Mouse (Mus musculus): ENCODE data around the gene B9d2.
"Not testable (repeated sequence)": the region's sequence is repeated elsewhere in the genome, so short reads cannot be mapped to it uniquely, and the experiment has no call there.

The B9d2 gene

DNA sequence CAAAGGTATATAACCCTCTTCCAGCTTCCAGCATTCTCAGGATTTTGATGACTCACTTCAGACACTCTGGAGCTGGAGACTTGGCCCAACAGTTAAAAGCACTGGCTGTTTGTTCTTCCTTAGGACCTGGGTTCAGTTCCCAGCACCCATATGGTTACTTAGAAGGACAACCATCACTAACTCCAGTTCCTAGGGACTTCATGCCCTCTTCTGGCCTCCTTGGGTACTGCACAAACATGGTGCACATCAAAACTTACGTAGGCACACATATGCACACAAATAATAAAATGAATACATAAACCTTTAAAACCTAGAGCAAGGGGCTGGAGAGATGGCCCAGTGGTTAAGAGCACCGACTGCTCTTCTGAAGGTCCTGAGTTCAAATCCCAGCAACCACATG lies 21.8 kb downstream of the B9d2 start:
- intact Hi-C loops (cut with DNase I): no loop called here

DNA sequence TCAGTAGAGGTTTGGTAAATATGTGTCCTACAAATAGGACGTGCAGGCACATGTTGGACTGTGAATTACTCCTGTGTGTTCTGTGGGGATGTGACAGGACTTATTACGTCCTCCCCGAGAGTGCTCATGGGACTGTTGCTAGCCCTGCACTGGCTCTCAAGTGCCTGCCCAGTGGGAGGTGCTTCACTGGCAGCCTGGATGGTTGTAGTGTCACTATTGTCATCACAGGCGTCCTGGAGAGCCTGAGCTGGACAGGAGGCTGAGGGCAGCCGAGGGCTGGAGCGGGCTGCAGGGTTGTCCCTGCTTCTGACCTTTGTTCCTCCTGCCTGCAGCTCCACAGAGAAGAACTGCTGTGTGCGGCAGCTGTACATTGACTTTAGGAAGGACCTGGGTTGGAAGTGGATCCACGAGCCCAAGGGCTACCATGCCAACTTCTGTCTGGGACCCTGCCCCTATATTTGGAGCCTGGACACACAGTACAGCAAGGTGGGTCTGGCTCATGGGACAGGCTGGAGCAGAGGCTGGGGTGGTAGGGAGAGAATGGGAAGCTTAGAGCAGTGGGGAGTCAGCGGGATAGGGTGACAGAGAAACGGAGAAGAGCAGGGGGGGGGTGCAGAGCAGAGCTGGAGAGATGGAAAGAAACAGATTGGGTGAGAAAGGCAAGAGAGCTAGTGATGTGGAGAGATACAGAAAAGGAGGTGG lies 23.4 kb downstream of the B9d2 start:
- intact Hi-C loops (cut with DNase I): no loop called here

DNA sequence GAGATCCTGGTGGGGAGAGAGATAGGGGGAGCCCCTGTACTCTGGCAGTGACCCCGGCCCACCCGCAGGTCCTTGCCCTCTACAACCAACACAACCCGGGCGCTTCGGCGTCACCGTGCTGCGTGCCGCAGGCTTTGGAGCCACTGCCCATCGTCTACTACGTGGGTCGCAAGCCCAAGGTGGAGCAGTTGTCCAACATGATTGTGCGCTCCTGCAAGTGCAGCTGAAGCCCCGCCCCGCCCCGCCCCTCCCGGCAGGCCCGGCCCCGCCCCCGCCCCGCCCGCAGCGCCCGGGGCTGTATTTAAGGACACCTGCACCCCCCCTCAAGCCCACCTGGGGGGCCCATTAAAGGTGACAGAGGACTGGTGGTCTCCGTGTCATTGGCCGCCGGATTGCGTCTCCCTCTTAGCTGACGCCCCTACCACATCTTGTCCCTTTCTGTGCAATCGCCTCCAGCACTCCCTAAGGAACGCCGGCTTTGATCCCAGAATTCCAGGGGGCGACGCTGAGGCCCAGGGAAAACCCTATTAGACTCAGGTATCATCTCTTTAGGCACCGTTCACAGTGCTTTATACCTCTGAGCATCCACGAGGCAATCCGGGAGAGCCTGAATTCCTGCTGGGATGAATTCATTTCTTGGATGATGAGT lies 24.3 kb downstream of the B9d2 start:
- intact Hi-C loops (cut with DNase I): no loop called here

DNA sequence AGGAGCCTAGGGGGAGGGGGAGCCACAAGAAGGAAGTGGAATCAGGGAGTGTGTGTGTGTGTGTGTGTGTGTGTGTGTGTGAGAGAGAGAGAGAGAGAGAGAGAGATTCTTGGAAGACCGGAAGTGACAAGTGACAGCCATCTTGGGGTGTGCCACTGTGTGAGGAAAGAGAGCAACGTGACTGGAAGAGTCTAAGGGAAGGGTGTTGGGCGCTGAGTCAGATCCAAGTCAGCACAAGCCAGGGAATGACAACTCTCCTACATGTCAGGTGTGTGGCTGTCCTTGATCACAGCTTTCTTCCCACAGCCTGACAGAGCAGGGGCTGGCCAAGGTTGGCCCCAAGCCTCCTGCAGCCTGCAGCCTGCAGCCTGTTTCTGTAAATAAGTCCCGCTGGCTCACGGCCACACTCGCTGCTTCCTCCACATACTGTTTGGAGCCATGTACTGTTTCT lies 25.2 kb downstream of the B9d2 start:
- intact Hi-C loops (cut with DNase I): no loop called here

DNA sequence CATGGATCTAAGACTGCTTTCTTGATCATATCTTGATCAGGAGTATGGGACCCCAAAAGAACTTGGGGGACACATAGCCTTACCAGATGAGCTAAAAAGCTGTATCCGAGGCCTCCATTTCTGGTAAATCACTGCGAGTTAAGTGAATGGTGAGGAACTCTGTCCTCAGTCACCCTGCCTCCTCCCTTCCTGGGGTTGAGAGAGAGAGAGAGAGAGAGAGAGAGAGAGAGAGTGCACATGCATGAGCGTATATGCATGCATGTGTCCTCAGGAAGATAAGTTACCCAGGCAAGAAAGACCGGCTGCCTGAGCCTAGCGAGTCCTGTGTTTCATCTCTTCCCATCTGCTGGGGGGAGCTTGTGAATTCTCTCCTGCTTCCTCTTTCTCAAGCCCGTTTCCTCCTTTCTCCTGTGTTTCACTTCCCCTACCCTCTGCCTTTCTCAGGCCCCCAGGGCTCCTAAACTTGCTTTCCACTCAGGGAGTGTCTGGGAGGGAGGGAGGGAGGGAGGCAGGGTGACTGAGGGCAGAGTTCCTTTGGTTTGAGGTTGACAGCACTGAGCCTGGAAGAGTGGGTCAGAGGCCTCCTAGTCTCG lies 26.1 kb downstream of the B9d2 start:
- intact Hi-C loops (cut with DNase I): no loop called here

DNA sequence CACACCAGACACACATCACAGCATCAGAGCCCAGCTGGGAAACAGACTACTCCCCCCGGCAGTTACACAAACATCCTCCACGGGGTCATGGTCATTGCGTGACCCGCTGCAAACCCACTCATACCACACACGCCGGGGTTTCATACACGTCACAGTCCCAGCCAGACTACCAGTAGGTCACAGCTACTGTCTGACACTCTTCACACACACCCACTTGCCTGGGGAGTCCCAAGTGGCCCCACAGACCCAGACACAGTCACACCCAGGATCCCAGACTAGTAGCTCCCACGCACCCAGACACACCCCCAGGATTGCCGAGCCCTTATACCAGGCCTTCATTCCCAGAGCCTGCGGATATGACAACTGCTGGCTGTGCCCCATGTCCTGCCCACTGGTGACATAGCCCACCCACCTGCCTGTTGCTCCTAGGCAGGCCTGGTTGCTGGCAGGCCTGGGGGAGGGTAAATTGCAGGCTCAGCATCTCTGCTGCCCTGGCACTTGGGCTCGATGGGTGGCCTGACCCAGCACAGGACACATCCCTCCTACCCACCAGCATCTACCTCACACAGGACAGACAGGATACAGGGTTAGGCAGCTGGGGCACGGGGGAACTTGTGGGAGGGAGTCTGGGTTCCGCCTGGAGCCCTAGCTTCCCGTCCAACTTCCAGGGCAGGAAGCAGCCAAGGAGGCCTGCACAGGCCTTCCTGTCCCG lies 27.2 kb downstream of the B9d2 start:
- intact Hi-C loops (cut with DNase I): no loop called here

DNA sequence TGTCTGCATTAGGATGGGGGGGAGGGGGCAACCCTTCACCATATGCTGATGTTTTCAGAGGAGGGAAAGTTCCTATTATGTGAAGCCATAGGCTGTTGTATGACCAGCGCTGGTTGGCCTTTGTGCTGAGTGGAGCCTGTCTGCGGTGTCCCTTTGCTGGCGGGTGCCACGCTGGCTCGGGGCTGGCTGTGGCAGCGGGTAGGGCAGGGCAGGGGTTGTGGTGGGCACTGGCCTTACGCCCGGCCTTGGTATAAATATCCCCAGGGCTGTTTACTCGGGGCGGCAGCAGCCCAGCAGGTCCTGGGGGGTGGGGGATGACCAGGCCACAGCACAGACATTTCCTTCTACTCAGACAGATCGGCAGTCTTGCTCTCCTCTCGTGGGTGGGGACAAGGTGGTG lies 29.4 kb downstream of the B9d2 start:
- intact Hi-C loops (cut with DNase I): no loop called here

DNA sequence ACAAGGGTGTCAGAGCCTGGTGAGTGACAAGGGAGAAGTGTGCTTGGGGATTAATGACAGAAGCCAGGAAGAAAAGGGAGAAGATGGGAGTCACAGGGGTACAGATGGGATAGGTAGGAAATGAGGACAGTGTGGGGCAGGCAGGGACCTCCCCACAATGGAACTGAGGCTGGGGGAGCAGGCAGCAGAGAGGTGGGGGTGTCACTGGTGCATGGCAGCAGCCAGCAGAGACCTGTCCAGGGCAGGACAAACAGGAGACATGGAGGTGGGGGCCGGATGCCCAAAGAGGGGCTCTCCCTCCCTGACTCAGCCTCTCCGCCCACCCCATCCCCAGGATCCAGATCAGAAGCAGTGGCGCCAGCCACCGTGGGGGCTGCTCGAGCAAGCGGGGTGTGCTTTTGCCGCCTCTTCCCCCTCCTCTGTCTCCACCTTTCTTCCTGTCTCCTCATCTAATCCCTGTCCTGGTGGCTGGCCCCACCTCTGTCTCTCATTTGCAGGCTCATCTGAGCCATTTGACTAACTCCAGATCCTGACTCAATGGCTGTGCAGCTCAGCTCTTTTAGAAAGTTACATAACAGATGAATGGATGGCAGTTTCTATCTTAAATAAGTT lies 30.0 kb downstream of the B9d2 start:
- intact Hi-C loops (cut with DNase I): no loop called here

DNA sequence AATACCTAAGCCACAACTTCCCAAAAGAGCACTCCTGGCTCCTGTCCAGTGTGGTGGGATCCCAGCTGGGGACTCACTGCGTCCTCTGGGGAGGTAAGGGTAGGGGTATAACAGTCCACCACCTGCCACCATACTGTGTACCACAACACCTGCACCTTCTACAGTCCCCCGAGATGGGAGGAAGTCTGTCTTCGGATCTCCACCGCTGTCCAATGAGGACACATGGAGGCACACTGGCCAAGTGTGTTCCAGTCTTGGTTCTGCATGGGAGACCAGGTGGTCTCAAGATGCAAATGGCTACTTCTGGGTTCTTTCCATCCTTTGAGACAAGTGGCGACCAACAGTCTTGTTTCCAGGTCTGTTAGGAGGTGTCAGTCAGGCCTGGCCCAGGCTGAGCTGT lies 30.6 kb downstream of the B9d2 start:
- intact Hi-C loops (cut with DNase I): no loop called here

DNA sequence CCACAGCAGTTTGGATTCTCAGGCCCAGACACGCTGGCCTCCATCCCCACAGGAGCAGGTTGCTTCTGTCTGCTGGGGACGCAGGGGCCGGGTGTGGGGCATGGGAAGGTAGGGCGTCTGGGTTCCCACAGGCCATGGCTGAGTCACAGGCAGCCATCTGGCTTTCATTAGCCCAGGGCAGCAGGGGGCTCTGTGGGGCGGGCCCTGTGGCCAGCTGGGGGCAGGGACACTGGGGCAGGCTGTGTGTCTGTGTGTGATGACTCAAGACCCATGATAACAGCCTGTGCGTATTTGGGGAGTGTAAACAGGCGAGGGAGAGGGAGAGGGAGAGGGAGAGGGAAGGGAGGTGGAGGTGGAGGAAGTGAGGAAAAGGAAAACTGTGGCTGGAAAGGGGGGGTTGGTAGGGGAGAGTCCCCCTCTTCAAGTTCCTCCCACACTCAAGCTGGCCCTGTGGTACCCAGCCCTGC lies 31.2 kb downstream of the B9d2 start:
- intact Hi-C loops (cut with DNase I): no loop called here

DNA sequence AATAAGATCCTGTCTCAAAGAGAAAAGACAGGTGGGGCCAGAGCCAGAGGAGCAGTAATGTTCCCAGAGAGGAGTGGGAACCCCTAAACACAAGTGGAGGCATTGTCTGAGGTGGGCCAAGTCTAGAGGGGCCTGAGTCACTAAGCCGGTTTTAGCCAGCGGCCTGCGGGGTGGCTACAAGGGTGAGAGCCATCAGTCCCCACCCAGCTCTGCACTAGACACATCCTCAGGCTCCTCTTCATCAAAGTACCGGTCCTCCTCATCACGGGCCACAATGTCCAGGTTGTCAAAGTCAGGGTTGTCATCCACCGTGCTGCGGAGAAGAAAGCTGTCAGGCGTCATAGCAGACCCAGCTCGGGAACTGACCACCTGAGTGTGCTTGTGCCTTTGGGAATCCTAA lies 32.2 kb downstream of the B9d2 start:
- intact Hi-C loops (cut with DNase I): no loop called here

DNA sequence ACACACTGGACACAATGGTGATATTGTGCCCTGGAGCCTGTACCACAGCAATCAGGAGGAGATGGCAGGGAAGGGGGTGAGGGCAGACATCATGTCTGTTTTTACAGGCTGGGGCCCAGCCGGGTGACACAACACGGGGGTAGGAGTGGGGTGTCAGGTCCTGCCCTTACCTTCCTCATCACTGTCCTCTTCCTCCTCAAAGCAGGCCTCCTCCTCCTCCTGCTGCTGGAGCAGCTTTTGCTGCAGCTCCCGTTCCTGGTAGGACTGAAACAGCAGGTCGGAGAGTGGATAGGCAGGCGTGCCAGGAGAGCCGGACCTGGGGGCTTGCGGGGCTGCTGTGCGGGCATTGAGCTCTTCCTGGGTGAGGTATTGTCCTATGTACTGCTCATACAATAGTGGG lies 34.0 kb downstream of the B9d2 start:
- intact Hi-C loops (cut with DNase I): no loop called here

DNA sequence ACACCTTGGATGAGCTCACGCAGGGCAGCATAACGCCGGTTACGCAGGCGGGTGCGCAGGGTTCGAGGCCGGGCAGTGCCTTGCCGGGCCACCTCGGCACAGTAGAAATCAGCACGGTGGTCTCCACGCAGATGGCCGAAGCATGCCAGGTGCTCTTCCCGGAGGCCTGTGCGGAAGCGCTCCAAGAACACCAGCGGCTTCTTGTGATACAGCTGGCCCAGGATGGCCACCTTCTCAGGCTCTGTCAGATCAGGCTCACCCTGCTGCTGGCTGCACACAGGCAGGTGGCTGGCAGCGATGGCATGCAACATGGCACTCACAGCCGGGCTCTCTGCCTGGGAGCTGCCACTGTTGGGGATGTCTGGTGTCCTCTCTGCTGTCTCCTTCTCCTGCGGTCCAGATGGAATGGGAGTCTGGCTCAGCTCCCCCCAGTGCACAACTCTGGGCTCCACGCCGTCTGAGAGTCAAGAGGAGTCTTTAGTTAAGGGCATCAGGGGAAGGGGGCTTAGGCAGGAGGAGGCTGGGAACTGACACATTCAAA lies 35.2 kb downstream of the B9d2 start:
- intact Hi-C loops (cut with DNase I): no loop called here

DNA sequence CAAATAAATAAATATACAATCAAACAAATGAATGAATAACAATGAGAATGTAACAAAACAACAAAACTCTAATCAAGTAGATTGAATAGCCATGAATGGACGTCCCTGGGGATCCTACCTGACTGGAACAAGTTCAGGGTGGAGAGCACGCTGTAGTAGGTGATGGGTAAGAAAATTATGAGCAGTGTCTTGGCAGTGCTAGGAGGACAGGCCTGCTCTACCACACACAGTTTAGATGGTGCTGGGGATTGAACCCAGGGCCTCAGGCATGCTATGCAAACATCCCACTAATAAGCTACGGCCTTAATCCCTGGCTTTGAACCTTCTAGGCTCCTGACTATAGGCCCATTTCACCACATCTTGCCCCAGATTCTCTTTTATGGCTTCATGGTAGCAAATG lies 36.9 kb downstream of the B9d2 start:
- intact Hi-C loops (cut with DNase I): no loop called here

DNA sequence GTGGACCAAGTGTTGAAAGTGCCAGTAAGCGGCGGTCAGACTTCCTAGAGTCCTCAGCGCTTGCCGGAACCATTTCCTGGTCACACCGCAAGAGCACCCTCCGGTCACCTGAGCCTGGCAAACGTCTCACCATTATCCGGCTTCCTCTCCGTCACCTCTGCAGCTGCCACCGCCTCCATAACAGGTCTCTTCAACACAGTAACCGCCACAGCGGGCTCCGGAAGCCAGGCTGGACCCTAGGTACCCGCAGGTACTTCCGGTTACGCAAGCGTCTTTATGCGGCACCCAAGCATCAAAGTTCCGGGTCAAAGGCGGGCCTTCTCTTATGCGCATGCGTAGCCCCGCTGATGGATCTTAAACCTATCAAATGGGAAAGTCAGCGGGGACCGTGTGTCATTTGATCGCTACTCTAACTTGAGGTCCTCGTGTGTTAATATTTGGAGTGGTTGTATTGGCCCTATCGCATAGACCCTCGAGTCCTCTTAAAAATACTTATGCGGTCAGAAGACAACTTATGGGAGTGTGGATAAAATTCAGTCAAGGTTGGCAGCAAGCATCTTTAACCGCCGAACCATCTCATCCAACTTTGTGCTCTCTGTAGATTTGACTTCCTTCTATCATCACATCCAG lies 38.3 kb downstream of the B9d2 start, which contains the start of gene Ccdc97:
TSS of gene Ccdc97 (minus strand) at position 301 of the 630 bp plus-strand sequence.
- intact Hi-C loops (cut with DNase I): no loop called here

DNA sequence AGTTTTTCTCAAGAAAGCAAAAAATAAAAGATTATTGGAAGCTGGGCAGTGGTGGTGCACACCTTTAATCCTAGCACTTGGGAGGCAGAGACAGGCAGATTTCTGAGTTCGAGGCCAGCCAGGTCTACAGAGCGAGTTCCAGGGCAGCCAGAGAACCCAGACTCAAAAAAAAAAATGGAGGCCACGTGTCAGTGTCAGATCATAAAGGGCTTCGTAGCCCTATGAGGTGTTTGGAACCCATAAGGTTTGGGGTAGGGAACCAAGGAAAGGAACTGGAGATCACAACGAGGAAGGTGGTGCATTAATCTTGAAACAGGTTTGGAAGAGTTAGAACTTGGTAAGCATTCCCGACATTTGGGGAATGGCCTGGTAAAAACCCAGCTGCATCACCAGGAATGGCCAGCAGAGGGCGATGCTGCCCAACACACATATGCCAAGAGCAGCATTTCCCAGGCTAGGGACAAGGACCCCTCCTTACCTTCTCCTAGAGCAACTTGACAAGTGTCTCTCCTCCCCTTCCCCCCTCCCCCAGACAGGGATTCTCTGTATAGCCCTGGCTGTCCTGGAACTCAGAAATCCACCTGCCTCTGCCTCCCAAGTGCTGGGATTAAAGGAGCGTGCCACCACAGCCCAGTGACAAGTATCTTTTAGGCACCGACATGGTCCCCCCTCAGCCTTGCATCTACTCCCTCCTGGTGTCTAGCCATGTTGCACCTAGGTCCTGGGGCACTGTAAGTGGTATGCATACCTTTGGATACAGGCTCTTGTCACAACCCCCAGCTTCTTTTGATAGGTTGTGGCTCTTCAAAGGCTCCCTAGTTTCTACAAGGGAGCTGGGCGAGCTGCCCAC lies 39.4 kb downstream of the B9d2 start:
- intact Hi-C loops (cut with DNase I): no loop called here

DNA sequence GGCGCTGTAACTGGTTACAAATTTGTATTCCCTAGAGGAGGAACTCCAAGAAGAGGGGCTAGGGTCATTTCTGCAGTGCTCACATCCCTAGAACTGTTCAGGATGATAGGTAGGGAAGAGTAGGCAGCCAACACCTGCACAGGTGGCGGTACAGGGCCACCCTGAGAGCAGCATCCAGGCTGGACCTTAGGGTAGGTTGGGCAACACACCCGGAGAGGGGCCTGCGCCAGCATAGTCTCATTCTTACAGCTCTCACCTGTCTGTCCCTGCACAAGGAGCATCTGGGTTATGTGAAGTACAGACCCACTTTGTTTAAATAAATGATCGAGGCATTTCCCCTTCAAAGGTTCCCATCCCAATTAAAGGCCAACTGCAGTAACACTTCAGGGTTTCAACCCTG lies 40.2 kb downstream of the B9d2 start:
- intact Hi-C loops (cut with DNase I): no loop called here

DNA sequence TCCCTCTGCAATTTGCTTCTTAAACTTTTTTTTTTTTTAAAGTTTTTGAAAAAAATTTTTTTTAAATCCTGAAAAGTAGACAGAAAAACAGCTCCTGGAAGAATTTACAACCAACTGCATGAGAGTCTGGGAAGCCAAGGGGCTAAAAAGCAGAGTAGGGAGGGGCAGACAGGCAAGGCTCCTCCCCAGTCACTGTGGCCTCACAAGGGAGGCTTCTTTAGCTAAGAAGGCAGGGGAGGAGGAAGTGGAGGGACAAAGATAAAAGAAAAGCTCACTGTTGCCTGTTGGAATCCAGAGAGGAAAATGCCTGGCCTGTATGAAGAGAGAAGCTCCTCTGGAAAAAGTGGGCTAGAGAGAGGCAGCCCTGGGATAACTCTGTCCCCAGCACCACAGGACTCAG lies 41.2 kb downstream of the B9d2 start:
- intact Hi-C loops (cut with DNase I): not testable (repeated sequence)

DNA sequence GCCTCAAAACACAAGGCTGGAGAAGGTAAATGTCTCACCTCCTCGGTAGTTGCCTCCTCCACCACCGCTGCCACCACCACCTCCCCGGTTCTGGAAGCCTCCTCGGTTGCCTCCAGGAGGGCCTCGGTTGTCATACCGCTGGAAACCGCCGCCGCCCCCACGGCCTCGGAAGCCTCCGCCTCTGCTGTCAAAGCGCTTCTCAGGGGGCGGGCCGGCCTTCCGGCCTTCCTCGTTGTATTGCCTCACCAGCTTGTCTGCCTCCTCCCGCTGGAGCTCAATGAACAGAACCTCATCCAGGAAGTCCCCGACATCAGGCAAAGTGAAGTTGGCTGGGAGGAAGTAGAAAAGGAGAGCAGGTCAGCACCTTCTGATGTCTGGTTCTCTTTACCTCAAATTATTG lies 45.3 kb downstream of the B9d2 start:
- intact Hi-C loops (cut with DNase I): no loop called here

DNA sequence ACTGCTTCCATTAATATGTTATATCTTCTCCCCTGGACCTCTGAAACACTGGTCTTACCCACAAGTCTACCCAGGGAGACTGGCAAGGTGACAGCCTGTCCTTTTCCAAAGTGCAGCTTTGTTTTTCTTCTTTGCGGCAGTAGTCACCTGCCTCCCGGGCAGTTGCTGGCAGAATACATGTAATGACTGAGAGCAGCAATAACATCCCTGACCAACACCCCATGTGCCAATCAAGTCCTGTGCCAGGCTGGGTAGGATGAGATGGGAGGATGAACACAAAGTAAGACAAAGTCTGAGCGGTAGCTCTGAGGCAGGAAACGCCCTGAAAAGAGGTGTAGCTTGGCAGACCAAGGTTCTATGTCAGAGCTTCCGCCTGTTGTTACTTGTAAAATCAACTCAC lies 47.2 kb downstream of the B9d2 start:
- intact Hi-C loops (cut with DNase I): no loop called here
